Mouse (Mus musculus) spleen, adult 2 months (tissue): Measurements from ENCODE around the gene Myl12a.

Source experiments
- CTCF ChIP-seq: fragments of 200-500 bp; IDR thresholded peaks from 2 replicates; pipeline ENCODE4 v1.5.1; 2011; ENCODE audit warnings: mild to moderate bottlenecking, inconsistent platforms; ENCODE audit not compliant: insufficient read depth, insufficient read length, insufficient replicate concordance; ENCODE audit errors: extremely low read depth
- POLR2A ChIP-seq: fragments of 200-500 bp; IDR thresholded peaks from 2 replicates; pipeline ENCODE4 v1.6.1; 2011; ENCODE audit warnings: low read depth, low read length, inconsistent platforms

DNA sequence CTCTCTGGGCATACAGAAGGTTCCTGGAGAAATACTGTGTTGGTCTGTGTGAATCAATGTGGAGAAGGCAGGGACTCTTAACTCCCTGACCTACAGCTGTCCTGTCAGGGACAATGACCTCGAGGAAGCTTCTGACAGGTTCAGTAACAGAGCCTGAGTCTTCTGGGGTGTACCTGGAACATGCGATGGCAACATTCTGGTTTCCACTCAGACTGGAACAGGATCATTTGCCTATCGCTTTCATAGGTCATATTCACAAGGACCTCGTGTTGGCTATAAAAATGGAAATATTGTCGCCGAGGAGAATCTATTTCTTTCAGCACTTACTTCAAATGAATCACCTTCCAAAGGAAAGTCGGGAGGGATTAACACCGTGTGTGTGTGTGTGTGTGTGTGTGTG lies 23.2 kb upstream of the Myl12a start:
- TF ChIP-seq CTCF (no peak), POLR2A (no peak)
